Mouse (Mus musculus): ENCODE measurements around the gene Irf9.
A peak's percentile ranks its signal among the peaks of the same experiment; 100 is the strongest.

The Irf9 gene

GRCm38 (mm10) chr14:55581981-55582681 lies 21.2 kb upstream of the Irf9 start:
- no peak for DNase-seq

- no peak for DNase-seq
Measured at GRCm38 (mm10) chr14:55584303-55584701, 19.1 kb upstream of the Irf9 start.

GRCm38 (mm10) chr14:55584702-55585565 lies 18.4 kb upstream of the Irf9 start, which contains the start of gene Emc9:
TSS of gene Emc9 (minus strand) at chr14:55585302.
- DNase-seq, result peak; percentile 84 to 93

GRCm38 (mm10) chr14:55585566-55585960 lies 17.8 kb upstream of the Irf9 start:
- DNase-seq, result no peak

- DNase-seq, result no peak
Measured at GRCm38 (mm10) chr14:55586149-55586548, 17.2 kb upstream of the Irf9 start.

GRCm38 (mm10) chr14:55589271-55589670 lies 14.1 kb upstream of the Irf9 start:
- DNase-seq, result no peak

GRCm38 (mm10) chr14:55589771-55590448 lies 13.5 kb upstream of the Irf9 start:
- no peak for DNase-seq

- DNase-seq, result peak; percentile 96 to 98
Measured at GRCm38 (mm10) chr14:55590748-55591330, 12.5 kb upstream of the Irf9 start, which contains the start of gene Psme2. TSS of gene Psme2 (minus strand) at chr14:55591113.

GRCm38 (mm10) chr14:55591331-55591891 lies 12.0 kb upstream of the Irf9 start, which contains the start of gene Rnf31:
TSS of gene Rnf31 (plus strand) at chr14:55591708.
- peak; percentile 97 to 99 for DNase-seq

- peak; percentile 15 to 56 for DNase-seq
Measured at GRCm38 (mm10) chr14:55592226-55592625, 11.1 kb upstream of the Irf9 start.

GRCm38 (mm10) chr14:55596036-55596690 lies 7.2 kb upstream of the Irf9 start:
- DNase-seq, result peak; percentile 28 to 57

GRCm38 (mm10) chr14:55598521-55599390 lies 4.6 kb upstream of the Irf9 start:
- DNase-seq, result no peak

GRCm38 (mm10) chr14:55603633-55604576 lies 534 bp downstream of the Irf9 start:
- DNase-seq, result peak; percentile 96

GRCm38 (mm10) chr14:55604823-55605222 lies 1.5 kb downstream of the Irf9 start:
- peak in 1 of 2 experiments; percentile 36 for DNase-seq

- DNase-seq, result no peak
Measured at GRCm38 (mm10) chr14:55605743-55606459, 2.5 kb downstream of the Irf9 start.

- peak in 1 of 2 experiments; percentile 34 for DNase-seq
Measured at GRCm38 (mm10) chr14:55608339-55608738, 5.0 kb downstream of the Irf9 start.

- DNase-seq, result peak in 1 of 2 experiments; percentile 32
Measured at GRCm38 (mm10) chr14:55613346-55613745, 10.0 kb downstream of the Irf9 start.

- DNase-seq, result no peak
Measured at GRCm38 (mm10) chr14:55614565-55615178, 11.3 kb downstream of the Irf9 start.

Measured in kidney, postnatal 25 days (tissue).